In genomic region chr6:106441246-106441645, GRCm38 (mm10) we compare ENCODE assay signal across 21 mouse cellular contexts.
DNase-seq lines count a peak whose midpoint lies in the region; ATAC-seq and TF ChIP-seq lines count a peak whose summit lies in the region.
"Had no signal": no experiment of that assay in that cellular context is flagged by ENCODE, and none has a peak within 500 bp of the region (broad histone marks: within the 10 kb centered on the region; RNA-seq: fewer than 3 reads in every experiment).

No protein-coding gene starts in this region.

- H3K4me1 ChIP-seq in bone marrow macrophage, adult 2 months (ENCODE audit: control insufficient read depth, insufficient read depth, low read length) = peaks cover 36% of the 10 kb centered on the region
- no peaks in the 10 kb centered on the region for H3K4me1 ChIP-seq in hindbrain, embryonic 13.5 days (replicated peaks)
- H3K4me1 ChIP-seq: forebrain, embryonic 10.5 days; forebrain, embryonic 13.5 days; heart, embryonic 10.5 days; heart, embryonic 13.5 days; hindbrain, embryonic 15.5 days had no signal

- H3K9ac ChIP-seq in hindbrain, embryonic 13.5 days = no peak overlapping the region
- H3K9ac ChIP-seq: forebrain, embryonic 13.5 days; heart, embryonic 13.5 days; hindbrain, embryonic 15.5 days had no signal

- peak; percentile 25 for DNase-seq in cerebellum, adult 8-10 months
- no peak for DNase-seq in cerebellum, adult 9-11 months
- DNase-seq in Muller cell, postnatal 12 days (ENCODE audit: inconsistent ontology term) = peak; percentile 6
- no peak for DNase-seq in thymus, postnatal 10 days (ENCODE audit: low spot score in 2 of 2)
- DNase-seq: adrenal gland, adult 8-10 months; adrenal gland, postnatal 25 days; gastrocnemius, postnatal 10 days; gastrocnemius, postnatal 36 days; heart, adult 2 months; heart, postnatal 14 days; heart, postnatal 4 days; kidney, adult 11 months had no signal

- H3K36me3 ChIP-seq in hindbrain, embryonic 13.5 days = no peaks in the 10 kb centered on the region
- H3K36me3 ChIP-seq: forebrain, embryonic 10.5 days; heart, embryonic 10.5 days; heart, embryonic 13.5 days; hindbrain, embryonic 15.5 days had no signal

- peak overlapping the region; percentile 94 for H3K27ac ChIP-seq in bone marrow macrophage, adult 2 months (ENCODE audit: insufficient read depth, low read depth, low read length)
- H3K27ac ChIP-seq in hindbrain, embryonic 13.5 days = no peak overlapping the region
- H3K27ac ChIP-seq: forebrain, embryonic 10.5 days; forebrain, embryonic 13.5 days; heart, adult 2 months; heart, embryonic 10.5 days; heart, embryonic 13.5 days; hindbrain, embryonic 15.5 days had no signal

- TF ChIP-seq POLR2A in bone marrow macrophage, adult 2 months (IDR thresholded peaks at IDR 0.05; ENCODE audit: borderline replicate concordance, low read depth, low read length) = no peak

- H3K9me3 ChIP-seq in hindbrain, embryonic 13.5 days = no peaks in the 10 kb centered on the region
- H3K9me3 ChIP-seq: forebrain, embryonic 10.5 days; forebrain, embryonic 13.5 days; heart, embryonic 10.5 days; heart, embryonic 13.5 days; hindbrain, embryonic 15.5 days had no signal

- WGBS in hindbrain, embryonic 13.5 days = 75% methylated on average over 3 of the region's 3 CpGs

- no peak for TF ChIP-seq CTCF in bone marrow macrophage, adult 2 months (IDR thresholded peaks at IDR 0.05; ENCODE audit: low read depth, low read length)

- no peak overlapping the region for H3K4me3 ChIP-seq in bone marrow macrophage, adult 2 months (ENCODE audit: insufficient read depth, low read length)
- no peak overlapping the region for H3K4me3 ChIP-seq in hindbrain, embryonic 13.5 days
- H3K4me3 ChIP-seq: forebrain, embryonic 10.5 days; forebrain, embryonic 13.5 days; heart, adult 2 months; heart, embryonic 10.5 days; heart, embryonic 13.5 days; hindbrain, embryonic 15.5 days had no signal

- H3K4me2 ChIP-seq in hindbrain, embryonic 13.5 days = no peak overlapping the region
- H3K4me2 ChIP-seq: forebrain, embryonic 13.5 days; heart, embryonic 13.5 days; hindbrain, embryonic 15.5 days had no signal

- ATAC-seq in hindbrain, embryonic 13.5 days (ENCODE audit: low FRiP score) = no peak
- ATAC-seq: activated CD4-positive, CD25-positive, alpha-beta regulatory T cell, adult 4 months; CD4-positive, CD25-positive, alpha-beta regulatory T cell, adult 4 months; forebrain, embryonic 13.5 days had no signal

- H3K27me3 ChIP-seq in hindbrain, embryonic 13.5 days = no peaks in the 10 kb centered on the region
- H3K27me3 ChIP-seq: forebrain, embryonic 13.5 days; heart, embryonic 13.5 days; hindbrain, embryonic 15.5 days had no signal

Comparison
In these comparisons a context has a peak if more than half of its experiments do, and no peak if none do; other contexts are left out.
1. DNase-seq: peak in cerebellum, adult 8-10 months (single experiment) and Muller cell, postnatal 12 days (single experiment); none in cerebellum, adult 9-11 months (single experiment) and thymus, postnatal 10 days (0 of 2).